Mouse (Mus musculus) liver, embryonic 13.5 days (tissue): Measurements from ENCODE around the gene Ncstn. TPM values are rescaled to one million over a fixed set of nuclear protein-coding genes. Genes with fewer than 3 reads are reported as not detected.

Experiments
- ATAC-seq: fragments of 200-750 bp; cut with Nextera tagmentation; 2 replicates; pipeline ENCODE4 v1.8.0; 2017; ENCODE audit warnings: low read depth, mild to moderate bottlenecking, moderate number of reproducible peaks, moderate library complexity
- DNase-seq: peaks from one replicate; pipeline ENCODE4 v3.0.0; 2022
- H3K27ac ChIP-seq: fragments of 300-500 bp; sonication (generic); 2 replicates; pipeline ENCODE4 v1.5.1; 2015; ENCODE audit warnings: moderate library complexity, mild to moderate bottlenecking, inconsistent platforms
- H3K27me3 ChIP-seq: fragments of 300-500 bp; sonication (generic); 2 replicates; pipeline ENCODE4 v1.6.1; 2015; ENCODE audit warnings: mild to moderate bottlenecking, inconsistent platforms
- H3K36me3 ChIP-seq: fragments of 300-500 bp; sonication (generic); 2 replicates; pipeline ENCODE4 v1.6.1; 2015; ENCODE audit warnings: mild to moderate bottlenecking, inconsistent platforms
- H3K4me1 ChIP-seq: fragments of 300-500 bp; sonication (generic); replicated peaks from 2 replicates; pipeline ENCODE4 v1.6.1; 2015; ENCODE audit warnings: inconsistent platforms
- H3K4me2 ChIP-seq: fragments of 300-500 bp; sonication (generic); 2 replicates; pipeline ENCODE4 v1.6.1; 2015; ENCODE audit warnings: inconsistent platforms, mild to moderate bottlenecking, moderate library complexity
- H3K4me3 ChIP-seq: fragments of 300-500 bp; sonication (generic); replicated peaks from 2 replicates; pipeline ENCODE4 v1.5.1; 2015; ENCODE audit warnings: mild to moderate bottlenecking, inconsistent platforms
- H3K9ac ChIP-seq: fragments of 300-500 bp; sonication (generic); 2 replicates; pipeline ENCODE4 v1.6.1; 2015; ENCODE audit warnings: mild to moderate bottlenecking, inconsistent platforms
- H3K9me3 ChIP-seq: fragments of 300-500 bp; sonication (generic); replicated peaks from 2 replicates; pipeline ENCODE4 v1.6.1; 2016; ENCODE audit warnings: inconsistent platforms
- WGBS: fragments of 180-500 bp; shearing (Covaris S2); methylation state at CpG from one replicate; pipeline ENCODE4 v1.1.7; 2015; ENCODE audit not compliant: insufficient replicate concordance; 5-methylcytosine and 5-hydroxymethylcytosine counted together
- polyA plus RNA-seq: library from polyadenylated mRNA; unstranded; fragments of >200 nt; fragmentation: Nextera tagmentation; extraction: Ambion mirVana; gene quantifications from 2 replicates; pipeline ENCODE4 v1.2.1, GENCODE M21; 2015

Ncstn gene
- polyA plus RNA-seq, 1 experiment from 2014 or later: 33.6 TPM

DNA sequence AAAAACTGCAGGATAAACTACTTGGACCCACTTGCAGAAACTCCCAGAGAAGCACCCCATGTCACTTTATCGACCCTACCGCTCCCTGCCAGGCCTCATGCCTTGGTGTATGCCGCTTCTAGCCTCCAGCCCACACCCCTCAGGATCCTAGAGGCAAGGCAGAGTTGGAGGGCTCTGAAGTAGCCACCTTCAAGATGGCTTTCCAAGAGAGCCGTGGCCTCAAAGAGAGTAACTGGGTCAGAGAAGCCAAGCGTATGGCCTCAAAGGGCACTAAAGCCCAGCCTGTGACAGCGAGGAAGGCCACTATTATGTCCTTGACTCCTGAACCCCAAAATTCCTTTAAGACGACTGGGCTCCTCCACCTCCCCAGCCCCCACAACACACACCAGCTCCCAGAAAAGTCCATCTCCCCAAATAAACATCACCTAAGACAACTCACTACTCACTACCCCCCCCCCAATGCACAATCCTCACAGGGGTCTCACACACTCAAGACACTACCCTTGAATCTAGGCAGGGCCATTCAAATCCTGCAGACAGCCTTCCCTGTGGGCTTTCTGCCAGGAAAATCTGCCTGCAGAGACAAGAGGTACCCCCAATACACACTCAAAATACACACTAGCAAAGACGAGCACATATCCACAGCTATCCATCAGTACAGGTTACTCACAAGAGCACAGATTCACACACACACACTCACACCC is 57.2 kb downstream of the Ncstn start:
- H3K9me3 ChIP-seq: no peaks in the 10 kb centered on the region
- DNase-seq (no peak), ATAC-seq (no peak)
- 69% methylated on average over 8 of the region's 8 CpGs for WGBS
- H3K27me3 ChIP-seq: peaks cover 18% of the 10 kb centered on the region
- H3K4me2 ChIP-seq: no peak overlapping the region
- H3K4me3 ChIP-seq: no peak overlapping the region
- H3K36me3 ChIP-seq: no peaks in the 10 kb centered on the region
- peaks cover 13% of the 10 kb centered on the region for H3K4me1 ChIP-seq
- no peak overlapping the region for H3K27ac ChIP-seq
- no peak overlapping the region for H3K9ac ChIP-seq

DNA sequence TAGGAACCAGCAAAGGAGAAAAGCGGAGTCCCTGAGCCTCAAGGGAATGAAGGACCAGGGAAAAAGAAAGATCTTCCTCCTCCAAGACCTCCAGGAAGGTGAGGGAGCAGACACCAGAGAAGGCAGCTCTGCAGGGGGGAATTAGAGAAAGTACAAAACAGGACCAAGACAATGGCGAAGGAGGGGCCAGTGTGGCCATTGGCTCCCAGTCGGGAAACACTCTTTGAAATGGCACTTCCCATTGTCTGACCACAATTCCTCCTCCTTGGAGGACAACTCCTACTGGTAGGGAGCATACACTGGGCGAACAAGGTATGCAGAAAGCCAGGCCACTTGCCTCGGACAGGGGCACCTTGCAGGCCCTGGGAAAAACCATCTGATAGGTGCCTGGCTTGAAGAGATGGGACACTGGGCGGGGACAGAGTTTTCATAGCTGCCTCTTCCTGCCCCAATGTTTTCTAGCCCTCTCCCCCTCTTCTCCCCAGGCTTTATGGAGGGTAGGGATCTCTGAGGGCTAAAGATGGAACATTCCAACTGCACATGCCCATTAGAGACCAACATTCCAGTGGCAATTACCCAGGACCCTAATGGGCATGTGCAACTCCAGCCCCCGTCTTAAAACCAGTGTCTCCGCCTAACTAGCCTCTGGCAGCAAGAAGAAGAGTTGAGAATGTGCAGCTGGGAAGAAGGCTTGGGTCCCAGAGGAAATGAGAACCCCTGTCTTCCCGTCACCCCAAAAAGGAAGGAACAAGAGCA is 58.3 kb downstream of the Ncstn start:
- H3K4me2 ChIP-seq: no peak overlapping the region
- no peaks in the 10 kb centered on the region for H3K36me3 ChIP-seq
- ATAC-seq: no peak
- no peak overlapping the region for H3K27ac ChIP-seq
- peaks cover 18% of the 10 kb centered on the region for H3K27me3 ChIP-seq
- WGBS: 57% methylated on average over 9 of the region's 9 CpGs
- H3K9ac ChIP-seq: no peak overlapping the region
- no peak overlapping the region for H3K4me3 ChIP-seq
- DNase-seq: no peak
- peaks cover 13% of the 10 kb centered on the region for H3K4me1 ChIP-seq
- no peaks in the 10 kb centered on the region for H3K9me3 ChIP-seq

DNA sequence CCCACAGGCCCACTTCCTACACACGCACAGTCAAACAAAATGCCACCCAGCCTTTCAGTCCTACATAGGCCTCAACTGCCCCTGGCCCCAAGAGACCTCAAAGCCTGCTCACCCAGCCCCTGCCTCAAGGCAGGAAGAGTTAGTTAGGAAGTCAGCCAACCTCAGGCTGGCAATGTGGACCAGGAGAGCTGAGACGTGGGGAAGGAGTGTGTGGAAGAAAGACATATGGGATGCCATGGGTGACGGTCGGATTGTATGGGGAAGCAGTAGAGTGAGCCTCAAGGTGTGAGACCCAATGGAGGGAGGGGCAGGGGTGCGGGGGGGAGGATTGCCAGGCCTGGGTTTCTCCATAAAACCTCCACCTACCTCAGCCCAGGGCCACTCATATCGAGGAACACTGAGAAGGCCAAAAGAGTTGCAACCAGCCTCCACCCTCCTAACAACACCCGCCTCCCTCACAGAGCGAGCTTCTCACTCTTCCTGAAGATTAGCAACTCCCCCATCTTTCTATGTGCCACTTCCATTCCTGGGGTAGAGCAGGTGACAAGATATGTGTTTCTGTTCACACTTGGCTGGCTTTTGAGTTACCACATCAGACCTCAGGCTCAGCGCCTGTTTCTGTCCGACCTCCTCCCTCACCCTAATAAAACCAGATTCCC is 62.6 kb downstream of the Ncstn start:
- ATAC-seq: no peak
- no peak overlapping the region for H3K9ac ChIP-seq
- H3K36me3 ChIP-seq: no peaks in the 10 kb centered on the region
- peaks cover 6% of the 10 kb centered on the region; the same call in 1 of the 2 replicates for H3K4me1 ChIP-seq
- no peaks in the 10 kb centered on the region for H3K27me3 ChIP-seq
- no peak overlapping the region for H3K27ac ChIP-seq
- WGBS: 69% methylated on average over 10 of the region's 10 CpGs
- no peaks in the 10 kb centered on the region for H3K9me3 ChIP-seq
- no peak for DNase-seq
- no peak overlapping the region for H3K4me2 ChIP-seq
- H3K4me3 ChIP-seq: no peak overlapping the region

DNA sequence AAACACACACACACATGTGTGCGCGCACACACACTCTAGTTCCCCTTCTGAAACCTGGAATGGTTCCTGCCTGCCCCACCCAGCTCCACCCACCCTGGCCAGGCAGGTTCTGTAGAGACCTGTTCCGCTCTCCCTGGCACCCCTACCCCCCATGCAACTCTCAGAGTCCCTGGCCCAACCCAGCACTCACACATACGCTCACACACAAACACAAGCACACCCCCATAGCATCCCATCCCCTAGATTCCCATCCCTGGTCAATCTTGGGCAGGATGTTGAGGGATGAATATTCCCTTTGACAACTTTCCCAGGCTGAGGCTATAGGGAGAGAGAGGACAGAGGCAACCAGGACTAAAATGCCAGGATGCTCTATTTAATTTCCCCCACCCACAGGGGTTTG is 63.3 kb downstream of the Ncstn start:
- 85% methylated on average over 4 of the region's 4 CpGs for WGBS
- Histone ChIP-seq H3K27ac (no peak overlapping the region), H3K9me3 (no peaks in the 10 kb centered on the region)

DNA sequence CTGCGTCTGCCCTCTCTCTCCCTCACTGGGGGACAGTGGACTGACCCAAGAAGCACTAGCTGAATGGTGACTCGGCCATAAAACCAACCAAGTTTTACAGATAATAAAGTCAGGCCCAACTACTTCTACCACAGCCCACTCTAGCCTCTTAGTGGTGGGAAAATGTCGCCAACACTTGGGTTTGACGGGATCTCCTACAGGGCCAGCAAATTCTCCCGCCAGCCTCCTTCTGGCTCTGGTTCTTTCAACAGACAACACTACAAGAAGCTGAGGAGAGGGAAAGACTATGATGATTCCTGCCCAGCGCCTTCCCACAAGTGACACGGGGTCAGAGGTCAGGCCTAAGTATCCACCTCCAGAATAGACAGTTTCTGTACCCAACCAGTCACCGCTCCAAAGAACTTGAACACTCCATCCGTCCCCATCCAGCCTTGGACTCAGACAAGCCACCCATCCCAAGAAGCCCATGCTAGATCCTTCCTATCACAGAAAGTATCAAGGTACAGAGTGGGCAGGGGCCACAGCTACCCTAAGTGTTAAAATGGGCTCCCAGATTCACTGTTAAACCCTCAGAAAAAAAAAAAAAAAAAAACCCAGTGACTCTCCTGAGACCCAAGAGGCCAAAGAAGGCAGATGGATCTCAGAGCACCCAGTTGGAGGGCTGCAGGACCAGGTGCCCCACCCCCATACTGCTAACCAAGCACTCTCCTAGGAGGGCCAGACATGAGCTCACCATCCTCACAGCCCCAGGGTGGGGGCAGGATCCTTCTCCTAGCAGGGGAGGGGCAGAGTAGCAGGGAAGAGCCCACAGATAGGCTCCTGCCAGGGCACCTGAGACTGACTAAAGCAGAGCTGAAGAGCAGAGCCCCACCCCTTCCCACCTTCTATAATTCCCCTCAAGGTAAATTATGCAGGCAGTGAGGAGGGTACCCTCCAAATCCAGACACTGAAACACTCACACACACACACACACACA is 64.0 kb downstream of the Ncstn start:
- no peak for ATAC-seq
- peaks cover 6% of the 10 kb centered on the region; the same call in 1 of the 2 replicates for H3K4me1 ChIP-seq

More for the DNA sequence above, 63.3 kb downstream of the Ncstn start:
- no peaks in the 10 kb centered on the region for H3K36me3 ChIP-seq
- H3K9ac ChIP-seq: no peak overlapping the region
- H3K4me1 ChIP-seq: peaks cover 6% of the 10 kb centered on the region; the same call in 1 of the 2 replicates
- H3K4me3 ChIP-seq: no peak overlapping the region
- no peak overlapping the region for H3K4me2 ChIP-seq
- ATAC-seq (no peak), DNase-seq (no peak)
- H3K27me3 ChIP-seq: no peaks in the 10 kb centered on the region

DNA sequence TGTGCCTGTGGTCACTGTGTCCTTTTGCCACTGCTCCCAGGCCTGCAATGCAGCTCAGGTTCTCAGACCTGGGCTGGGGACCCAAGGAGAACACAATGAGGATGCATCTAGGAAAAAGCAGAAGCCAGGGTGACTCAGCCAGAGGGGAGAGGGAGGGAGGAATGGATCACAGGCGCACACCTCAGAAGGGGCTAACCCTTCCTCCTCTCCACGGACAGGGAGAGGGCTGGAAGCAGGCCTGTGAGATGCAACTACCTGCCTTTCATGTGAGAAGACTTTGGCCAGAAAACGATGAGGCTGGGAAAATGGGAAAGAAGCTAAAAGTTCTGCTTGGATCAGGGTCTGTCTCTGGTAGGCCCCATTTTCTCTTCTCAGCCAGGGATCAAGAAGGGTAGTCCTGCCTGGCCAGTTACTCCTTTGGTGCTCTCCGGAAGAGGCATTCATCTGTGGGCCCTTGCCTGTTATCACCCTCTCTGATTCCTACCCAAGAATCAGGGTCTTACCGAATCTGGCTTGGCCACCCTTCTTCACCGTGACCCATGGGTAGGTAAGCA is 65.0 kb downstream of the Ncstn start:
- DNase-seq: no peak
- Histone ChIP-seq H3K4me2 (no peak overlapping the region), H3K9me3 (no peaks in the 10 kb centered on the region), H3K36me3 (no peaks in the 10 kb centered on the region), H3K4me1 (peaks cover 6% of the 10 kb centered on the region; the same call in 1 of the 2 replicates), H3K27ac (no peak overlapping the region), H3K9ac (no peak overlapping the region), H3K27me3 (no peaks in the 10 kb centered on the region), H3K4me3 (no peak overlapping the region)
- no peak for ATAC-seq
- 68% methylated on average over 6 of the region's 6 CpGs for WGBS

More for the DNA sequence above, 64.0 kb downstream of the Ncstn start:
- Histone ChIP-seq H3K4me3 (no peak overlapping the region), H3K27ac (no peak overlapping the region), H3K4me2 (no peak overlapping the region), H3K36me3 (no peaks in the 10 kb centered on the region), H3K9ac (no peak overlapping the region), H3K9me3 (no peaks in the 10 kb centered on the region), H3K27me3 (no peaks in the 10 kb centered on the region)
- no peak for DNase-seq
- 68% methylated on average over 9 of the region's 9 CpGs for WGBS

DNA sequence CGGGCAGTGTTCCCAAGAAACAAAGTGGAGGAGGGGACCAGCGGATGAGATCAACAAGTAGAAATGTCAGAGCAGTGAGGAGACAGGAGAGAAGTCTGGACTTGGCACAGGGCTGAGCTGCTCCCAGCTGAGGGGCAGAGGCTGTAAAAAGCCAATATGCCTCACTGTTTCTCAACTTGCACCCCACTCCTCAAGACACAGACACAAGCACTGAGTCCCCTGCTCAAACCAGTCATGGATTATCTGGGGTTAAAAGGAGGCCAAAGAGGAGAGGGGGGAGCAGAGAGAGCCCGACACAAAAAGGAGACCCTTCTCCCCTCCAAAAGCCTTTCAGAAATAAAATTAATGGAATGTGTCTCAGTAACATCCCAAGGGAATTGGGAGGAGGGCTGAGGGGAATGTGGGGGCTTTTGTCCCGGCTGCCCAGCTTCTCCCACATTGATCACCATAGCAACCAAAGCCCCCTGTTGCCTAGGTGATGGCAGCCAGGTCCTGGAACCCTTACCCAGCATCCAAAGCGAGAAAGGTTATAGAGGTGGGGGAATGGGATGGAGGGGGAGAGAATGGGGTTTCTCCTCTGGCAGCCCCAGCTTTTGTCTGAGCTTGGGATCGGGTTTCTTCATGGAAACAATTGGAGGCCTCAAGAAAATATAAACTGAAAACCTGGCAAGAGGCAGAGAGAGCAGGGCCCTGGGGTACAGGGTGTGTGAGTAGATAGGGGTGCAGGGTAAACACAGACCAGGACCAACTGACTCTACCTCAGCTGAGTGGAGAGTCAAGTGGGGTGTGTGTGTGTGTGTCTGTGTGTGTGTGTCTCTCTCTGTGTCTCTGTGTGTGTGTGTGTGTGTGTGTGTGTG is 65.7 kb downstream of the Ncstn start:
- ATAC-seq (no peak), DNase-seq (no peak)
- H3K27me3 ChIP-seq: no peaks in the 10 kb centered on the region
- no peaks in the 10 kb centered on the region for H3K9me3 ChIP-seq
- no peak overlapping the region for H3K4me2 ChIP-seq
- no peak overlapping the region for H3K4me3 ChIP-seq
- H3K36me3 ChIP-seq: no peaks in the 10 kb centered on the region
- H3K27ac ChIP-seq: no peak overlapping the region
- H3K9ac ChIP-seq: no peak overlapping the region
- 55% methylated on average over 6 of the region's 6 CpGs for WGBS
- peaks cover 6% of the 10 kb centered on the region; the same call in 1 of the 2 replicates for H3K4me1 ChIP-seq

DNA sequence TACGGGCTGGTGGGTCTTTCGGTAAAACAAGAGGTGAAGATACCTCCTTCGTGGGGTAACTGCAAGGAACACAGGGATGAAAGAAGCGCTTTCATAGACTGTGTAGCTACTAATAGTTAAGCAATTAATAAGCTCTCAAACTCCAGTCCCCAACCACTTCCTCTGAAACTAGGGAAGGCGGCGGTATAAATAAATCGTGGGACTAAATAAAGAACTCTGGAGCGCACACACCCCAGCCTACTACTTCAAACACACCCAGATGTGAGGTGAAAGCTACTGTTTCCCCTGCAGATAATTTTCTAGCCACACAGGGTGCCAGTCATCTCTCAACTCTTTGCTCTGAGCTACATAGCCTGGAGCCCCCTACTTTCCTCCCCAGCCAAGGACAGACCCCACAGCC is 66.6 kb downstream of the Ncstn start:
- Histone ChIP-seq H3K9ac (no peak overlapping the region), H3K4me3 (no peak overlapping the region), H3K9me3 (no peaks in the 10 kb centered on the region), H3K36me3 (no peaks in the 10 kb centered on the region), H3K27me3 (no peaks in the 10 kb centered on the region), H3K4me1 (peaks cover 6% of the 10 kb centered on the region; the same call in 1 of the 2 replicates), H3K4me2 (no peak overlapping the region), H3K27ac (no peak overlapping the region)
- DNase-seq: no peak
- 56% methylated on average over 8 of the region's 8 CpGs for WGBS
- no peak for ATAC-seq
